Mouse (Mus musculus) frontal cortex, adult 2 months (tissue): Measurements from ENCODE around the gene Smad1. TPM values are rescaled to one million over a fixed set of nuclear protein-coding genes. Genes with fewer than 3 reads are reported as not detected.
"Not testable (repeated sequence)": the region's sequence is repeated elsewhere in the genome, so short reads cannot be mapped to it uniquely, and the experiment has no call there.

Experiments
- DNase-seq, 2 experiments: peaks; one replicate each; pipeline ENCODE4 v3.0.0; 2022; ENCODE audit warnings: low spot score in 1 of 2; ENCODE audit errors: extremely low spot score in 1 of 2
- polyA plus RNA-seq: library from polyadenylated mRNA; depleted of rRNA; stranded (reverse); fragments of >200 nt; gene quantifications from 2 replicates; pipeline ENCODE4 v1.2.3, GENCODE M21; 2012; rRNA removed

Smad1 gene
- 24.3 and 26.3 TPM in 2 replicates for polyA plus RNA-seq

DNA sequence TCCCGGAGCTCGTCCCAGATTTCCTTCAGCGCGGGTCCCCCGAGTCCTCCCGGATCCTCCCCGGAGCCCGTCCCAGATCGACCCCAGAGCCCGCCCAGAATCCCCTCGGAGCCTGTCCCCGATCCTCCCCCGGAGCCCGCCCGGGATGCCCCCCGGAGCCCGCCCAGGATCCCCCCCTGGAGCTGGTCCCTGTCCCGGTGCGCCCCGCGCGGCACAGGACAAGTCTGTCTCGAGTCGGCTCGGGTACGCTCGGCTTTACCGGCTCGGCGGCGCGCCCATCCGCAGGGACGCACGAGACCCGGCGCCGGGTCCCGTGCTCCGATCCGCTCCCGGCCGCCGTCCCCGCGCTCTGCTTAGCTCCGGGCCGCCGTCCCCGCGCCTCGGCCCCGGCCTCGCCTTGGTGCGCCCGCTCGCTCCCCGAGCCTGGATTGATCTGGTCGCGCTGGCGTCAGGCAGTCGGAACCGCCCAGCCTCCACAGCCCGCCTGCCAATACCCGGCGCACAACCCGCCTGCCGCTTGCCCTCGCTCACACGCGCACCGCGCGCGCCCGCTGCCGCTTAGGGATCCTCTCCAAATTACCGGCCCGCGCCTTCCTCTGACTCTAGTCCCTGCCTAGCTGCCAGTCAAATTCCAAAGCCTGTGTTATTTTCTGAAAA lies at the start of gene Smad1:
Gene Smad1, minus strand, starts transcription at position 525 of the 657 bp plus-strand sequence.
- peak; percentile 86 to 97 for DNase-seq

GRCm38 (mm10) chr8:79447260-79447853 lies 48.0 kb upstream of the Smad1 start:
- no peak for DNase-seq

- DNase-seq: no peak
Measured at GRCm38 (mm10) chr8:79443460-79444098, 44.3 kb upstream of the Smad1 start.

DNA sequence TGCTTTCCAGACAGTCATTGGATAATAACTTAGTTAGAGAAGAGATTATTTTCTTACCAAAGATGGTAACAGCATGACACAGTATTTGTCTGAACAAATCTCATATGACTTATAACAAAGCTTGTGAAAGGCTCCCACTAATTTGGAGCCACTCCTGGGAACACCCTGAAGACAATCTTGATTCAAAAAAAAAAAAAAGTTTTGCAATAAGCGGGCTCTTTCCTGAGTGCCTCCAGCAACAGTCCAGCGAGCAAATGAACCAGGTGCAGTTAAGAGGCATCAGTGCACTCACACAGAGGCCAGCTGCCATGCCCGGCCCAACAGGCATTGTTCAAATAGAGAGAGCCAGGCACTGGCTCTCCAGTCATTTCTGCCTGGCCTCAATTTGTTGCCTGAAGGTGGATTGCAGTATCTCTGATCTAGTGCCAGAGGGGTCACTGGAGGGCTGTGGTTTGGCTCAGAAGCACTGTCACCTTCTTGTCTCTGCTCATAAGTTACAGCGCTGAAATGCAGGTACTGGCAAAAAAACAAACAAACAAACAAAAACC lies 34.7 kb upstream of the Smad1 start:
- no peak for DNase-seq

GRCm38 (mm10) chr8:79414907-79415306 lies 15.6 kb upstream of the Smad1 start:
- no peak for DNase-seq

DNA sequence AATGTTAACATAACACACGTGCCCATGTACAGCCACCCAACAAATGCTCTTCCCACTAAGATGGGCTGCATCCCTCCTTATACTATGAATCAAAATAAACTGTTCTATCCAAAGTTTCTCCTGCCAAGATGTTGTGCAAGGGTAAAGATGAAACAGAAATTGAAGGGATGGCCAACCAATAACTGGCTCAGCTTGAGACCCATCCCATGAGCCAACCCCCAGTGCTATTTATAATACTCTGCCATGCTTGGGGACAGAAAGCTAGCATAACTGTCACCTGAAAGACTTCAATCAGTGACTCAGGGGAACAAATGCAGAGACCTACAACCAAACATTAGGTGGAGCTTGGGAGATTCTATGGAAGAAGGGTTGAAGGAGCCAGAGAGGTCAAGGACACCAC lies 11.2 kb upstream of the Smad1 start:
- DNase-seq: no peak

GRCm38 (mm10) chr8:79407356-79407755 lies 8.0 kb upstream of the Smad1 start:
- DNase-seq: not testable (repeated sequence)

- DNase-seq: no peak
Measured at GRCm38 (mm10) chr8:79404895-79405557, 5.7 kb upstream of the Smad1 start.

DNA sequence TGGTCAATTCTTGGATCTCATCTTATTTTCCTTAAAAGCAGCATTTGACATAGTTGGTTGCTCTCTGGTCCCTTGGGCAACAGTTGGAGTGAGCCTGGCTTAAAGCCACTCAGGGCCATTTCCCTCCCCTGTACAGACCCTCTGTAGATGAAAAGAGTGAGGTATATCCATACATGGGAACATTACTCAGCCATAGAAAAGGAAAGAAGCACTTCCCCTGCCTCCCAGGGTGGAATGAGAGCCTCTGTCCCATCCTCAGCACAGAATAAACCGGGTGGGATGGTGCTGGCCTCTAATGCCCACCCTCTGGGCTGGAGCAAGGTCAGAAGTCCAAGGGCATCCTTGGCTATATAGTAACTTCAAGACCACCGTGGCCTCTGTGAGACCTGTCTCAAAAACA lies 1.4 kb upstream of the Smad1 start:
- DNase-seq: no peak

DNA sequence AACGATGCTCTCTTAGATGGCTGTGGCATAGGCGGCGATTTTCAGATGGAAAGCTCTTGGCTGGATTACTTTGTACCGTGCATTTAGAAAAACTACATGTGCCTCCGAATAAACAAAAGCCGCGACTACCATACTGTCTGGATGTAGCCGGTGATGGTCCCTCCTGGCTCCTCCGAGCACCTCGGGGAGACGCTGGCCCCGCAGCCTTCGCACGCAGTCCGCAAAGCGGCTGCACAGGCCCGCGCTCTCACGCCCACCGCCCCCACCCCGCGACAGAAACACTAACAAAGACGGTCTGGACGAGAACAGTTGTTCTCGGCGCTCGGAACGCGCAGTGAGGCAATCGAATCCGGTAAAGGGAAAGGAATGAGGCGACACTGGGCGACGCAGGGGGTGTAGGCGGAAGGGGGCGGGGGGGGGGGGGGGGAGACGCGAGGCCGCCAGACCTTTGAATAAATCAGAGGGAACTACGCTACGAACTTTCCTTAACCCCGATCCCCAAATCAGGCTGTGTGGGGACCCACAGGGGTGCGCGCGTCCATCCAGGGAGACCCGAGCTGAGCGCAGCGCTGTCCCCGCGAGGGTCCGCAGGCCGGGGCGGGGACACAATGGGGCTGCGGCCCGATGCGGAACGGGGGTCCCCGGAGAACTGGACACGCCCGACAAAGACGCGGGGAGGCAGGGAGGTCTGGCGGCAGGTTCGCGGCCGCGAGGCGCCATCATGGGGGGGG lies 902 bp downstream of the Smad1 start:
- peak in 1 of 2 experiments; percentile 42 for DNase-seq

DNA sequence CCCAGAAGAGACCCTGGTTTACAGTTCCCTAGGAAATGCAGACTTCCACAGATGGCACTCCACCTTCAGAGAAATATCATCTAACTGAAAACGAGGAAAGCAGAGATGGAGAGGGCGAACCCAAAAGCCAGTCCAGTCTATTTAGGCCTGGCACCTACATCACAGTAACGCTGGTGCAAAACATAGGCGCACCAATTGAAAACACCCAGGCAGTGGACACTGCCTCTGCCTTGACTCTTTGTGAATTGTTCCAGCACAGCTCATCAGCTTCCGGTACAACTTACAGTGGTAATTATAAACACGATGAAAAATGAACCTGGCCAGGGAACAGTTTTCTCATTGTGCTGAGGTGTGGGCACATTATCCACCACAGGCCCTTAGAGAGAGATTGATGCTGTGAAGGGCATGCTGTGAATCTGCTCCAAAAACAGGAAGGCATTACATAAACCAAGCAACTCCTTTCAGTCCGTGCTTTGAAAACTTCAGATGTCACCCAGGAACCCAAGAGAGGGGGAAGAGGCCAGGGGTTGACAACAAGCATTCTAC lies 1.5 kb downstream of the Smad1 start:
- no peak for DNase-seq

GRCm38 (mm10) chr8:79396911-79397310 lies 2.4 kb downstream of the Smad1 start:
- no peak for DNase-seq

GRCm38 (mm10) chr8:79394009-79394408 lies 5.3 kb downstream of the Smad1 start:
- no peak for DNase-seq

DNA sequence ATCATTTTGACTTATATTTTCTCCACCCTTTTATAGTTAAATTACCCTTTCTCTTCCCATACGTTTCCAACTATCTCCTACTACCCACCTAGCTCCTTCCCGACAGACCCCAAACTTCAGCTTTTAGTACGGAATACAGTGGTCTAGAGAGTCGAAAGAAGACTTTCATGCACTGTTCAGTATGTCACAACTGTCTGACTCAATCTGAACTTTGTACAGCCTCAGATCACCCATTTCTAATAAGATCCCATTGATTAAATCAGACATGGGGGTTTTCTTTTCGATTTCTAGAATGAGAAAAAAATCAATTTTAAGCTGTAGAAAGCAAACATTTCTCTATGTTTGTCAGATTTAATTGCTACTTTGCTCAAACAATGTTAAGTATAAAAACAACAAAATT lies 6.1 kb downstream of the Smad1 start:
- DNase-seq: no peak

- no peak for DNase-seq
Measured at GRCm38 (mm10) chr8:79392649-79393048, 6.7 kb downstream of the Smad1 start.

GRCm38 (mm10) chr8:79391454-79391853 lies 7.9 kb downstream of the Smad1 start:
- no peak for DNase-seq

DNA sequence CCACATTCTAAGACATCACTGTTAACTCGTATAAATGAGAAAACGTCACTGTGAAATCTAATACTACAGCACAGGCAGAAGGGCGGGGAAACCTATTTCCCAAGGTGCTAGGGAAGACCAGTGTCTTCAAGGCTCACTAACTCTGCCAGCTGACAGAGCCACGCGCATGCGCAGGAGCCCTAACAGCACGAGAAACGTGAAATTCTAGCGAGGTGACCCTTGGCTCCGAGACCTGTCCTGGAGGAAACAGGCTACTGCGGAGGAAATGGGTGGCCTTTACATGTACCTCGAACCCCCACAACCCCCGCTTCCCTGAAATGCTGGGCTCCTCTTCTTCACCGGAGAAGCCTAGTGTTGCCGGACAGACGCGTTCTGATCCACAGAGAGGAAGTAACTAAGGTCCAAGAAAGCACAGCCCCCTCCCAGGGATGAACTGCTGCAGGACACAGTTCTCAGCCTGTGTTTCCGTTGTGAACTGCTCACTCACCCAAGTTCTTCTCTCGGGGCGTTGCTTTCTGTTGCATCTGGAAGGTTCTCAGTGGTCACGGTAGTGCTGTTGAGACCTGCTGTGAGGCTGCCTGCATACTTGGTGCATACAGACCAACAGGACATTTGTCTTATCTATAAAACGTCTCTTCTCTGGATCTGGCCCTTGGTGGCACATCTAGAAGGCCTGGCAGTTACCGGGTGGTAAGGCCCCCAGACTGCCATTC lies 10.1 kb downstream of the Smad1 start:
- no peak for DNase-seq

GRCm38 (mm10) chr8:79386831-79387230 lies 12.5 kb downstream of the Smad1 start:
- DNase-seq: no peak

DNA sequence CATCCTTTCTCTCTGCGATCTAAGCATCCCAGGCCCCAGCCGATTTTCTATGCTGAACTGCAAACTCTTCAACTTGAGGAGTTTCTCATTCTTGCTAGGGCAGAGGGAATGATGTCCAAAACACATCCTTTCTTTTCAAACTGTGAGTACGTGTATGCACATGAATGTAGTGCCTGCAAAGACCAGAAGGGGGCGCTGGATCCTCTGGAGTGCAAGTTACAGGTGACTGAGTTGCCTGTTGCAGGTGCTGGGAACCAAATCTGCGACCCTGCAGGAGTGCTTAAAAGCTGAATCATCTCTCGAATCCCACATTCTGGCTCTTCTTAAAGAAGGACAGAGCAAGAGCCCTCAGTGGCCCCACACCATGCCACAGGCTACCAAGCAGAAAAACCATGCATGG lies 13.0 kb downstream of the Smad1 start:
- DNase-seq: no peak
